Mouse (Mus musculus): ENCODE measurements at regions not wholly inside any gene's neighbourhood (a gene's known extent, or its start where the extent isn't known, plus 50 kb on each side); places are given as distances from the start of the nearest gene placed in this dataset.
A peak's percentile ranks its signal among the peaks of the same experiment; 100 is the strongest.
"Not testable (repeated sequence)": the region's sequence is repeated elsewhere in the genome, so short reads cannot be mapped to it uniquely, and the experiment has no call there.

DNA sequence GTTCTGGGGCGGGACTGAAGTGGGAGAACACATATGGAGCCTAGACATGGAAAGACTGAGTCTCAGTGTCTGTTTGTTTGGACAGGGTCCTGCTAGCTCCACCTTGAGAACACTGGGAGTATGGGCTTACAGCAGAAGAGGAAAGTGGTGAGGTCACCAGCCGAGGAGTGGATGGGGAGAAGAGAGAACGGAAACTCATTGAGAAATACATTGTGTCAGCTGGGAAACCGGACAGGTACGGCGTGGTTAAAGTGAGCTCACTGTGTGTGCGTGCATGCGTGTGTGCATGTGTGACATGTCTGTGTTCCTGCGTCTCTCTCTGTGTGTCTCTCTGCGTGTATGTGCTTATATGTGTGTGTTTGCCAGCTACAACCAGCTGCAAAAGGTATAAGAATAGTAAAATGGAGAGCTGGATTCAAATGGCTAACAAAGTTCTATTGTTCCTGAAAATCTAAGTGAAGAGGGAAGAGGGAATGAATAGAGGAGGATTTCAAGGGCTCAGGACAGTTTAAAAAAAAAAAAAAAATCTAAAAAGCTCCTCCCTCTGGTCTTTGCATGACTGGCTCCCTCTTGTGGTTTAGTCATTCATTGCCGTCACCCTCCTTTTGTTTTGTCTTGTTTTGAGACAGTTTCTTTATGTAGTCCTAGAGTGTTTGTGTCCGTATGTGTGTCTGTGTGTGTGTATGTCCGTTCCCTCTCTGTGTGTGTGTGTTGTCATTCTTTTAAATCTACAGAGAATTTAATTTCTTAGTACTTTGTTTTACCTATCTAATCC is 52.0 kb upstream of the Ak4 start:
- DNase-seq (ENCODE audit: low spot score) = peak; percentile 70

DNA sequence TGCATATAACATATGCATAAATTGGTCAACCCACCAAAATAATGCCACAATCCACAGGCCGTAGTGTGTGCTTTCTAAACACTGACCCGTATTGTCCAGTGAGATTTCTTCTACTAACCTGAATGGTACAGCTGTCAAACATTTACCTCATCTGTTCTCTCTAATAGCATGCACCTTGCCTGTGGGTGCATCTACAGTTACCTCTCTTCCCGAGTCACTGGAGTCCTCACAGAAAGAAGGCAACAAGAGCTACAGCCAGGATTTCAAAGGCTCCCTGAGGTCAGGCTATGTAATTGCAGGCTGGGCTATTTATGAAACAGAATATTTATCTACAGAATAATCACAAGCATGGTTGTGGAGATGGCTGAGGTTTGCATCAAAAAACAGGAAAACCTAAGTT is 53.8 kb upstream of the Ak4 start:
- no peak for DNase-seq (ENCODE audit: low spot score)

DNA sequence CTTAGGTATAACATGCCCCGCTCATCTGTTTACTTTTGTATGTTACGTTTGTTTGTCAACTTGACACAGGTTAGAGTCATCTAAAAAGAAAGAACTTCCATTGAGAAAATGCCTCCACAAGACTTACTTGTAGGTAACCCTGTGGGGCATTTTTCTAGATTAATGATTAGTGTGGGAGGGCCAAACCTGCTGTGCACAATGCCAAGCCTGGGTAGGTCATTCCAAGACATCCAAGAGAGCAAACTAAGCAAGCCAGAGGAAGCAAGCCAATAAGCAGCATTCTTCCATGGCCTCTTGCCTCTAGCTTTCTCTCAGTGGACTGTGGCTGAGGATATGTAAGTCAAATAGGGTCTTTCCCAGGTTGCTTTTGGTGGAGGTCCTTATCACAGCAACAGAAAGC is 54.4 kb upstream of the Ak4 start:
- no peak for DNase-seq (ENCODE audit: low spot score)

DNA sequence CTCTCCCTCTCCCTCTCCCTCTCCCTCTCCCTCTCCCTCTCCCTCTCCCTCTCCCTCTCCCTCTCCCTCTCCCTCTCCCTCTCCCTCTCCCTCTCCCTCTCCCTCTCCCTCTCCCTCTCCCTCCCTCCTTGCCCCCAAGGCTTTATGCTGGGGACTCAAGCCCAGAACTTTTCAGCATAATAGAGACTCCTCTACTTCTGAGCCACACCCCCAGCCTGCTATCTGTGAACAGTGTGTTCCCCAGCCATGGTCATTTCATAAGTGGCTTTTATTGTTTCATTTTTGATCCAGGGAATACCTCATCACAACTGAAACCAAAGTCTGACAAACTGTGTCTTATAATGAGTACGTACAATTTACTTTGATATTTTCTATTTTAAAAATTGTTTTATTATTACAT is 55.8 kb upstream of the Ak4 start:
- DNase-seq (ENCODE audit: low spot score) = not testable (repeated sequence)

DNA sequence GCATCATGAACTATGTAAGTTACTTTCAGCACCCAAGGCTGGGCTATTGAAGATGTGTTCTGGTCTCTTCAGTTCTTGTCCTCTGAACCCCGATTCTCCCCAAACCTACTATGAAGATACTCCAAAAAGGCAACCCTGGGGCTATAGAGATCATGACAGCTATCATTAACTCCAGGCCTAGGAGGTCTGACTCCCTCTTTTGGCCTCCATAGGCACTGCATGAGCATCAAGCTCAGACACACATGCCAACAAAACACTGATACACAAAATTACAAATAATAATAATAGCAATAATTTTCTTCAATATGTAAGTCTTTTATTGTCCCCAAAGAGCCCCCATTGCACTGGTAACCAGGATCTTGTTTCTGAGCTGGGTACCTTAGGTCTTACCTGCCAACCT is 57.3 kb upstream of the Ak4 start:
- no peak for DNase-seq (ENCODE audit: low spot score)

DNA sequence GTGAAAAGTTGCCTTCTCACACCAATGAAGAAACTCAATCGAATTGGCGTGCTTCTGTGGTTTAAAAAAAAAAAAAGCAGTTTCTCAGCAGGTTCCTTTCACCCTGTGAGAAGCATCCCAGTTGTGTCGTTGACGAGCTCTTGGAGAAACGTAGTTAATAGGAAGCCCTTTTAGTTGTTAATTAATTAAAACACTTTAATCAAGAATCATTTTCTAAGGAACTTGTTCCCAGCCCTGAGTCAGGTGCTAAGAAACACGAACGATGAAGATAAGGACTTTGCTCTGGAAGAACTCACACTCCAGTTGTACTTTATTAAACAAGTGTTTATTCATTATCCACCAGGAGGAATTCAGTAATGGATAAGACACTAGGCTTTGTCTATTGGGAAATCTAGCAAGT is 58.8 kb upstream of the Ak4 start:
- DNase-seq (ENCODE audit: low spot score) = no peak

GRCm38 (mm10) chr4:101359119-101359518 is 60.0 kb upstream of the Ak4 start:
- DNase-seq (ENCODE audit: low spot score) = no peak

GRCm38 (mm10) chr4:101358525-101358924 is 60.6 kb upstream of the Ak4 start:
- no peak for DNase-seq (ENCODE audit: low spot score)

DNA sequence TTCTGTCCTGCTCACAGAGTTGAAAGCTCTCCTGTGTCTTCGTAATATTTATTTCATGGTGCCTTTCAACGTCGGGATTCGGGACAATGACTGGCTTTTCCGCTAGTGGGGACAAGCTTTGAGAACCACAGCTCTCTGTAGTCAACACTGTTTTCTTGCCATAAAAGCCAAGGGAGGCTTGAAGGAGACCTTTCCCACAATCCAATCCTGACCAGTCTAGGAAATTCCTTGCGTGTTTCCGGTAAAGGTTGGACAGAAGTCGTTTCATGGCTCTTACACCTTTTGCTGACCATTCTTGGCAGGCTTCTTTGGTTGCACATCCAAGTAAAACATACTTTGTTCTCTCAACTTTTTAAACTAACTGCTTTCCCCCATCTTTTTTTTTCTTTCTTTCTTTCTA is 61.2 kb upstream of the Ak4 start:
- no peak for DNase-seq (ENCODE audit: low spot score)

DNA sequence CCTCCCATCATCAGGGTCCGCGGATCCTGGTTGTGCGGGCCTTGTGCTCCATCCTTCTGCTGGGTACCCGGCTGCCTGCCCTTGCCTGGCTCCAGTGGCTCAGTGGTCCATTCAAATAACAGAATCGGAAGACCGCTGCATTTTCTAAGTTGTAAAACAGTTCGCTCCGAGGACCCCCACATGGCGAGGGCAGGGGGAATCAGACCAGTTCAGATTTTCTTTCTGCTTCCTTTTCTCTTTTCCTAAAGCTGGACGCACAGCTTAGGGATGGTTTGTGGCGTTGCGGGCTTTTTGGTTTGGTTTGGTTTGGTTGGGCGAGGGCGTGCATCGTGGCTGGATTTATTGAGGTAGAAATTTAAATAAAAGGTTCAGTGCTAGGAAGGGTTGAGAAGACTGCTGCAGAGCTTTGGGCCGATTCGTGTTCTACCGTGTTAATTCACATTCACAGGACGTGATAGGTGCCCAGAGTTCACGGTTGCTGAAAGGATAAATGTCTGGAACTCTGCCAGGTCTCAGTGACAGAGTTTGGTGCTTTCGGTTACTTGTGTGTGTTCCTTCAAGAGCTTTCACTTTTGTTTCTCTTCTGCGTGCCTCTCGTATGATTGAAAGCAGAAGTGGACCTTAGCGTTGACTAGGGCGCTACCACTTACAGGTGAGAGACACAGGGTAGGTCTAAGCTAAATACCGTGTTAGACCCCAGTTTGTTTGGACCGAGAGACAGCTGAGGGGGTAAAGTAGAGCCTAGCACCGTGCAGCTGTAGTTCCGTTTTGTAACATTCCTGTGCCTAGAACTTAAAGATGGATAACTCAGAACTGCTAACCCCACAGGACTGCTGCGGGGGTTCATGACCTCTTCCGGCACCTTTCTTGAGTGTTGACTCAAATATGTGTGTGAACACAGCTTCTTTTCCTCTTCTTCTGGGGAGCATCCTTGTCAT is 61.9 kb upstream of the Ak4 start:
- peak; percentile 79 for DNase-seq (ENCODE audit: low spot score)

GRCm38 (mm10) chr4:101356093-101356953 is 62.8 kb upstream of the Ak4 start:
- peak; percentile 92 for DNase-seq (ENCODE audit: low spot score)

DNA sequence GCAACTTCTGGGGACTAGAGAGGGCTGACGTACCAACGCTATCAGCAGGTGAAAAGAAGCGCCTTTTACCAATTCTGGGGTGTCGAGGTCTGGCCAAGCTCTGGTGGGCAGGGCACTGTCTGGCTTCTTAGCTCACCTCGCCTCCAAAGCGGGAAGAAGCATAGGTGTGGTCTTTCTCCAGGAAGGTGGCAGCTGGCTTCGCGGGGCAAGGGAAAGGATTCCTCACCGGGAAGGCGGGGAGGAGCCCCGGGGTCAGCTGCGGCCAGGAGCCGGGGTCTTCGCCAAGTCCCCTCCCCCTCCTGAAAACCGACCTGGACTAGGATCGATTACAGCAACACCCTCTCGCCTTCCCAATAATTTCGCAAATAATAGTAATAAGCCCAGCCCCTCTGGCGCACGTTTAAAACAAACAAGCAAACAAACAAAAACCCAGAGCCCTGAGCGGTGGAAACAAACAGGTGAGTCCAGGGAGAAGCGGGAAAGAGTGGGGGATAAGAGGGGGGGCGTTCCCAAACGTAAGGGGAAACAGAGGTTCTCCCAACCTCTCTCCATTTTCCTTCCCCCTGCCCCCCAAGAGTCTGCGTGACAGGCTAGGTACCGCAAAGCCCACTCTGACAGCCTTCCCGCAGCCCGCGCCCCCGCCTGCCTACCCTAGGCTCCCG is 63.5 kb upstream of the Ak4 start:
- peak; percentile 39 for DNase-seq (ENCODE audit: low spot score)

DNA sequence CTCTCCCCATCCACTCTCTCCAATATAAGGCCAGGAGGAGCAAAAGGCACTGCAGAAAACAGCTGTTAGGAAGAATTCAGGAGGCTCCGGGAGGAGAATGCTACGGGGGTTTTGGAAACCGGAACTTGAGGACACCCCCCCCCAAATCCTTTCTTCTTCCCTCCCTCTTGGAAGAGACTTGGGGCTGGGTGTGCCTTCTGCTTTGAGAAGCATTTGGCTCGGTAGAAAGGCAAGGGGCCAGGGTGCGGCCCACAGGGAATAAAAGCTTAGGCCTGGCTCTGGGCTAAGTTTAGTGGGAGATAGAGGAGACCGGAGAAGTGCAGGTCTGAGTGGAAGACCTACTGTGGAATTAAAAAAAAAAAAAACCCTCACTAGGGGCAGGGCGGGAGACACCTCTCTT is 64.1 kb upstream of the Ak4 start:
- DNase-seq (ENCODE audit: low spot score) = peak; percentile 52

GRCm38 (mm10) chr4:101354086-101354855 is 64.8 kb upstream of the Ak4 start:
- no peak for DNase-seq (ENCODE audit: low spot score)

DNA sequence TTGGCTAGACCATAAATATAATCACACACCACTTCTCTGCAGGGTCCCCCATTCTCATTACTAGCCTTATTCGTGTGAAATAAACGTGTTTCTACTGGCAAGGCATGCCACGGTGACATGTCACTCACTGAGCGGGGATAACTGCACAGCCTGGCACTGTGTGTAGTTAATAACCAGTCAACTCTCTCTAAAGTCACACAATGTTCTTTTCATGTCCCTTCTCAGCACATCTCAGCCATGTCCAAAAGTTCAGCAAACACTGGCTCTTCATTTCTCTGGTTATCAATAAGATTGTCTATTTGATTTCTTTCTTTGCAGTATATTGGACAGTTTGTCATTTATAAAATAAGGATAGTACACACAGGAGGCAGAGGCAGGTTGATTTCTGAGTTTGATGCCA is 66.9 kb upstream of the Ak4 start:
- DNase-seq (ENCODE audit: low spot score) = no peak

GRCm38 (mm10) chr4:101351716-101352115 is 67.4 kb upstream of the Ak4 start:
- no peak for DNase-seq (ENCODE audit: low spot score)

DNA sequence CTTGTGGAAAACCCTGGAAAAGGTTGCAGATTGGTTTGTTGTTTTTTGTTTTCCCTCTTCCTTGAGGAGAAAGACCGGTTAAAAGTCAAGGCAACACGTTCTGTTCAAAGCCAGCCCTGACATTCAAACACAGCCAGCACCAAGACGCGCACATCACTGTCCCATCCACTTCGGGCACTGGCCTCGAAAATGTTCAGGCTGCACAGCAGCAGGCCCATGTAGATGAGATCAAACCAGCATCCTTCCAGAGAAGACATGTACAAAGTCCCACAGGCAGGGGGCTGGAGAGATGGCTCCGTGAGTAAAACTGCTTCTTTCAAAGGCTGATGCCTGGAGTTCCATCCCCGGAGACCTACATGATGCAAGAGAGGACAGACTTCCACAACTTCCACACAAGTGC is 68.4 kb upstream of the Ak4 start:
- no peak for DNase-seq (ENCODE audit: low spot score)

- no peak for DNase-seq (ENCODE audit: low spot score)
These were observed 68.9 kb upstream of the Ak4 start for GRCm38 (mm10) chr4:101350222-101350621.

DNA sequence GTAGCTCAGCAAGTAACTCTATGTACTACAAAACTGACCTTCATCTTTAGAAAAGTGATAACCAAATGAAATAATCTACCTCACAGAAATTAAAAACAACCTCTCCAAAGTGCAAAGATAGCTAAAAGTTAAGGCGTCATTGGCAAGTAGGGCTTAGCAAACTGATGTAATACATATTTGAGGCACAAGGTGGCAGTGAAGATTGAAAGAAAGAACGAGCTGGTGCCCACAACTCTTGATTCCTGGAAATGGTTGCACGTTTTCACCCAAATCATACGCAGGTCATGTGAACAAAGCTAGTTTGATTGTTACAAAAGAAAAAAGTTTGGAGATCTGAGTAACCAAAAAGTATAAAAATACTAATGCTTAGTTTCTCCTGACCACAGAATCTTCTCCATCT is 69.7 kb upstream of the Ak4 start:
- DNase-seq (ENCODE audit: low spot score) = peak; percentile 79

DNA sequence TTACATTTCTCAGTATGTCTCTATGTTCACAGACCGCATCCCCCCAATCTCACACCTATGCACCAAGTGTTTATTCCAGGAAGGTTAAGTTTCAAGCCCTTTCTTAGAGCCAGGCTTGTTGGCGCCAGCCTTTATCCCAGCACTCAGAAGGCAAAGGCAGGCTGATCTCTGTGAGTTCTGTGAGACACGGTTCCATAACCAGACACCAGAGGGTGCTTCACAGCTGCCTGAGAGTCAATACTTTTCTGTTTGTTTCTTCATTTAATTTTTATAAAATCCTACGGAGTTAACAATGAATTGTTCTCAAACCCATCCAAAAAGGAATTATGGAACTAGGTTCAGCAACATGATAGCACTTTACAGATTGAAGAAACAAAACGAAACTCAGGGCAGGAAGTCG is 71.8 kb upstream of the Ak4 start:
- DNase-seq (ENCODE audit: low spot score) = no peak
